Comparison of ENCODE assay signal across 10 mouse cellular contexts in the genomic region with DNA sequence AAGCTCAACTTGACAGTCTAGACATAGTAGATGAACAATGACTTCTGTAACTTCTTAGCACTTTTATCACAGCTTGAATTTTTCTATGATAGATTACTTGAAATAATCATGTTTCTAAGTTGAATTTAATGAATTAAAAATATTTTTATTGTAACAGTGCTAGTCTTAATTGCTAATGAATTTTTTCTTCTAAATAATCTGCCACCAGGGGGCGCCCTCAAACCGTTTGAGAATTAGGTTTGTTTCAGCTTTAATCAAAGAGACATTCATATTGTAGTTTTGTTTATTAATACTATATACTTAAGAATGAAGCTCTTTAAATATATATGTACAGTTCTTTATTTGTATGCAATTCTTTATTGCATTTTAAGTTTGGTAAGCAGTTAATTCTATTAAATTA. TPM values are rescaled to one million over a fixed set of nuclear protein-coding genes. Genes with fewer than 3 reads are reported as not detected.
DNase-seq lines count a peak whose midpoint lies in the region; ATAC-seq and TF ChIP-seq lines count a peak whose summit lies in the region.
"Had no signal": no experiment of that assay in that cellular context is flagged by ENCODE, and none has a peak within 500 bp of the region (broad histone marks: within the 10 kb centered on the region; RNA-seq: fewer than 3 reads in every experiment).

No protein-coding gene starts in this region.

- no peak overlapping the region for H3K9ac ChIP-seq in forebrain, embryonic 15.5 days (replicated peaks)
- no peak overlapping the region for H3K9ac ChIP-seq in stomach, postnatal 0 days (ENCODE audit: low read length)
- H3K9ac ChIP-seq: neural tube, embryonic 12.5 days had no signal

- no peak for ATAC-seq in forebrain, embryonic 15.5 days (replicated peaks)
- no peak for ATAC-seq in stomach, postnatal 0 days (ENCODE audit: low FRiP score, low TSS enrichment)

- no peaks in the 10 kb centered on the region for H3K27me3 ChIP-seq in forebrain, embryonic 10.5 days (ENCODE audit: poor library complexity, severe bottlenecking)
- H3K27me3 ChIP-seq in forebrain, embryonic 15.5 days = no peaks in the 10 kb centered on the region
- H3K27me3 ChIP-seq in stomach, postnatal 0 days (ENCODE audit: control insufficient read depth, insufficient read depth, low read length) = no peaks in the 10 kb centered on the region
- H3K27me3 ChIP-seq: neural tube, embryonic 12.5 days had no signal

- H3K4me3 ChIP-seq in forebrain, embryonic 10.5 days = no peak overlapping the region
- no peak overlapping the region for H3K4me3 ChIP-seq in forebrain, embryonic 15.5 days
- no peak overlapping the region for H3K4me3 ChIP-seq in lung, adult 2 months (replicated peaks; ENCODE audit: extremely low read depth, low read depth, low read length)
- H3K4me3 ChIP-seq in stomach, postnatal 0 days (ENCODE audit: low read depth, low read length) = no peak overlapping the region
- H3K4me3 ChIP-seq: neural tube, embryonic 12.5 days had no signal

- 2% methylated on average over 2 of the region's 2 CpGs for WGBS in forebrain, embryonic 10.5 days
- WGBS in forebrain, embryonic 15.5 days = 0% methylated on average over 2 of the region's 2 CpGs
- 0% methylated on average over 2 of the region's 2 CpGs for WGBS in lung, adult 2 months
- WGBS in stomach, postnatal 0 days = 0% methylated on average over 2 of the region's 2 CpGs

- H3K9me3 ChIP-seq in forebrain, embryonic 10.5 days = no peaks in the 10 kb centered on the region
- H3K9me3 ChIP-seq in forebrain, embryonic 15.5 days = no peaks in the 10 kb centered on the region
- H3K9me3 ChIP-seq in stomach, postnatal 0 days (ENCODE audit: control insufficient read depth, low read length) = no peaks in the 10 kb centered on the region
- H3K9me3 ChIP-seq: G1E; neural tube, embryonic 12.5 days had no signal

- H3K4me2 ChIP-seq in forebrain, embryonic 15.5 days (replicated peaks) = no peak overlapping the region
- no peak overlapping the region for H3K4me2 ChIP-seq in stomach, postnatal 0 days (replicated peaks; ENCODE audit: low read depth)
- H3K4me2 ChIP-seq: neural tube, embryonic 12.5 days had no signal

- peak; percentile 24 for DNase-seq in forebrain, embryonic 10.5 days (ENCODE audit: extremely low spot score, low spot score)
- DNase-seq in ovary, postnatal 10 days (ENCODE audit: low spot score) = peak; percentile 13
- DNase-seq in ovary, adult 18-20 months (ENCODE audit: low spot score) = no peak
- peak; percentile 78 to 88 for DNase-seq in cerebellum, postnatal 10 days
- peak; percentile 49 to 82 for DNase-seq in kidney, postnatal 25 days
- DNase-seq in lung, adult 2 months = peak; percentile 35
- DNase-seq in stomach, postnatal 0 days (ENCODE audit: low spot score) = peak; percentile 57

- no peak for TF ChIP-seq POLR2A in lung, adult 2 months (IDR thresholded peaks at IDR 0.05; ENCODE audit: borderline replicate concordance, extremely low read depth, low read depth, low read length)

- no peaks in the 10 kb centered on the region for H3K4me1 ChIP-seq in forebrain, embryonic 10.5 days
- no peaks in the 10 kb centered on the region for H3K4me1 ChIP-seq in forebrain, embryonic 15.5 days
- no peaks in the 10 kb centered on the region for H3K4me1 ChIP-seq in lung, adult 2 months (ENCODE audit: control insufficient read depth, insufficient read depth, low read length)
- H3K4me1 ChIP-seq in stomach, postnatal 0 days (replicated peaks; ENCODE audit: control insufficient read depth, insufficient read depth) = no peaks in the 10 kb centered on the region
- H3K4me1 ChIP-seq: neural tube, embryonic 12.5 days had no signal

- no peak for TF ChIP-seq CTCF in lung, adult 2 months (IDR thresholded peaks at IDR 0.05; ENCODE audit: insufficient read depth, low read length)
- peak; percentile 79 for TF ChIP-seq CTCF in stomach, postnatal 0 days (IDR thresholded peaks at IDR 0.05; ENCODE audit: low read depth)

- H3K36me3 ChIP-seq in forebrain, embryonic 10.5 days (replicated peaks) = peaks cover 21% of the 10 kb centered on the region
- peaks cover 3% of the 10 kb centered on the region; the same call in 1 of the 2 replicates for H3K36me3 ChIP-seq in forebrain, embryonic 15.5 days
- H3K36me3 ChIP-seq in stomach, postnatal 0 days (ENCODE audit: control insufficient read depth, insufficient read depth, low read length) = no peaks in the 10 kb centered on the region

- TF ChIP-seq EP300 in stomach, postnatal 0 days (optimal IDR thresholded peaks at IDR 0.05) = no peak

- no peak overlapping the region for H3K27ac ChIP-seq in forebrain, embryonic 10.5 days
- no peak overlapping the region for H3K27ac ChIP-seq in forebrain, embryonic 15.5 days (replicated peaks)
- H3K27ac ChIP-seq in stomach, postnatal 0 days (replicated peaks) = no peak overlapping the region
- H3K27ac ChIP-seq: neural tube, embryonic 12.5 days had no signal

RNA-seq across cellular contexts. Expression of gene Parg, which starts 27.2 kb away (rescaled TPM):
- polyA plus RNA-seq in forebrain, embryonic 10.5 days (2016; fragmentation: Nextera tagmentation; extraction: Ambion mirVana) = 45.2 and 51.9 TPM in 2 replicates
- polyA plus RNA-seq in forebrain, embryonic 15.5 days (2015; fragmentation: Nextera tagmentation; extraction: Ambion mirVana) = 39.8 and 41.7 TPM in 2 replicates
- polyA plus RNA-seq in lung, adult 2 months (2012; rRNA removed) = 4.1 and 4.9 TPM in 2 replicates
- polyA plus RNA-seq in stomach, postnatal 0 days (2015; fragmentation: Nextera tagmentation; extraction: Ambion mirVana) = 15.2 and 17.5 TPM in 2 replicates

RNA-seq across cellular contexts. Expression of gene Timm23, which starts 27.3 kb away (rescaled TPM):
- 356 and 363 TPM in 2 replicates for polyA plus RNA-seq in forebrain, embryonic 10.5 days (2016; fragmentation: Nextera tagmentation; extraction: Ambion mirVana)
- 221 and 228 TPM in 2 replicates for polyA plus RNA-seq in forebrain, embryonic 15.5 days (2015; fragmentation: Nextera tagmentation; extraction: Ambion mirVana)
- 83.6 and 93.2 TPM in 2 replicates for polyA plus RNA-seq in lung, adult 2 months (2012; rRNA removed)
- polyA plus RNA-seq in stomach, postnatal 0 days (2015; fragmentation: Nextera tagmentation; extraction: Ambion mirVana) = 218 and 234 TPM in 2 replicates
